Mouse (Mus musculus) kidney, embryonic 14.5 days (tissue): Measurements from ENCODE around the gene Sema5b. TPM values are rescaled to one million over a fixed set of nuclear protein-coding genes. Genes with fewer than 3 reads are reported as not detected.
A peak's percentile ranks its signal among the peaks of the same experiment; 100 is the strongest.

Experiments used
- ATAC-seq: fragments of 200-750 bp; cut with Nextera tagmentation; 2 replicates; pipeline ENCODE4 v1.8.0; 2017; ENCODE audit warnings: moderate number of reproducible peaks, mild to moderate bottlenecking, moderate TSS enrichment, moderate library complexity; ENCODE audit not compliant: low FRiP score, low TSS enrichment
- H3K27ac ChIP-seq: fragments of 300-500 bp; sonication (generic); 2 replicates; pipeline ENCODE4 v1.5.1; 2014; ENCODE audit warnings: low read depth, mild to moderate bottlenecking, low read length, moderate library complexity, mixed read lengths
- H3K27me3 ChIP-seq: fragments of 300-500 bp; sonication (generic); 2 replicates; pipeline ENCODE4 v1.6.1; 2014; ENCODE audit warnings: mild to moderate bottlenecking, low read length; ENCODE audit not compliant: control insufficient read depth, insufficient read depth
- H3K36me3 ChIP-seq: fragments of 300-500 bp; sonication (generic); 2 replicates; pipeline ENCODE4 v1.6.1; 2014; ENCODE audit warnings: low read length, mixed read lengths; ENCODE audit not compliant: control insufficient read depth, insufficient read depth
- H3K4me1 ChIP-seq: fragments of 300-500 bp; sonication (generic); 2 replicates; pipeline ENCODE4 v1.6.1; 2014; ENCODE audit warnings: low read length, mixed read lengths; ENCODE audit not compliant: control insufficient read depth, insufficient read depth
- H3K4me2 ChIP-seq: fragments of 300-500 bp; sonication (generic); replicated peaks from 2 replicates; pipeline ENCODE4 v1.6.1; 2014; ENCODE audit warnings: low read depth, mild to moderate bottlenecking, low read length
- H3K4me3 ChIP-seq: fragments of 300-500 bp; sonication (generic); 2 replicates; pipeline ENCODE4 v1.5.1; 2014; ENCODE audit warnings: mild to moderate bottlenecking, low read length
- H3K9ac ChIP-seq: fragments of 300-500 bp; sonication (generic); 2 replicates; pipeline ENCODE4 v1.6.1; 2014; ENCODE audit warnings: low read depth, mild to moderate bottlenecking, low read length, moderate library complexity
- H3K9me3 ChIP-seq: fragments of 300-500 bp; sonication (generic); 2 replicates; pipeline ENCODE4 v1.6.1; 2016; ENCODE audit warnings: low read length; ENCODE audit not compliant: control insufficient read depth
- WGBS: fragments of 180-500 bp; shearing (Covaris S2); extraction: QIAGEN DNeasy Blood & Tissue Kit; methylation state at CpG from one replicate; pipeline ENCODE4 v1.1.7; 2014; 5-methylcytosine and 5-hydroxymethylcytosine counted together
- polyA plus RNA-seq: library from polyadenylated mRNA; unstranded; fragments of >200 nt; fragmentation: Nextera tagmentation; extraction: Ambion mirVana; gene quantifications from 2 replicates; pipeline ENCODE4 v1.2.1, GENCODE M21; 2014

Gene Sema5b
- polyA plus RNA-seq, 1 experiment from 2014 or later: 8.4 TPM

DNA sequence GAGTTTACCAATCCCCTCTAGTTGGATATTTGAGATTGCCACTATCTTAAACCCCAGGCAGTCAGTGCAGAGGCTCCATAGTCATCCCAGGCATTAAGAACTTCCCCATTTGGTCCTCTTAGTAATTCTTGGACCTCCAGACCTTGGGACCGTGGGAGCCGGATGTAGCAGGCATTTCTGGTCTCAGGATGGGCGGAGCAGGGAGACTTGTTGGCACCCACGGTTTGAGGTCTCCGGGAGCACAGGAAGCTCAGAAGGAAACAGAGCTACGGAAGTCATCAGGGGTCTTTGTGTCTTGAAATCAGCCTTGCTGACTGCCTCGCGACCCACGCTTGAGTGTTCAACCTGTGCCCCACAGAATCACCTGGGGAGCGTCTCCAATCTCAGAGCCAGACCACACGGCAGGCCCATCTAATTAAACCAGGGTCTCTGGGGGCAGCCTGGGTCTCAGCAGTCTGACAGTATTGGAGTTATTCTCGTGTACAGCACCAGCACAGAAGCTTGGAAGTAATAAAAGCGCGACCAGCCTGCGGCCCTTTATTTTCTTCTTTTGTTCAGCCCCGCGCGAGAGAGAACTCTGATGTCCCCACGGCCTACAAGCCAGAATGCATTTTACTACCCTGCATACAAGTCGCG is 24.9 kb upstream of the Sema5b start:
- H3K9ac ChIP-seq: no peak overlapping the region
- H3K27me3 ChIP-seq: no peaks in the 10 kb centered on the region
- ATAC-seq: no peak
- WGBS: 38% methylated on average over 21 of the region's 21 CpGs
- no peak overlapping the region for H3K4me3 ChIP-seq
- no peaks in the 10 kb centered on the region for H3K9me3 ChIP-seq
- peaks cover 15% of the 10 kb centered on the region for H3K4me1 ChIP-seq
- H3K4me2 ChIP-seq: no peak overlapping the region
- H3K36me3 ChIP-seq: no peaks in the 10 kb centered on the region
- 0 out of 2 replicates have a peak overlapping the region, but pooled peaks have one; percentile 17 for H3K27ac ChIP-seq

DNA sequence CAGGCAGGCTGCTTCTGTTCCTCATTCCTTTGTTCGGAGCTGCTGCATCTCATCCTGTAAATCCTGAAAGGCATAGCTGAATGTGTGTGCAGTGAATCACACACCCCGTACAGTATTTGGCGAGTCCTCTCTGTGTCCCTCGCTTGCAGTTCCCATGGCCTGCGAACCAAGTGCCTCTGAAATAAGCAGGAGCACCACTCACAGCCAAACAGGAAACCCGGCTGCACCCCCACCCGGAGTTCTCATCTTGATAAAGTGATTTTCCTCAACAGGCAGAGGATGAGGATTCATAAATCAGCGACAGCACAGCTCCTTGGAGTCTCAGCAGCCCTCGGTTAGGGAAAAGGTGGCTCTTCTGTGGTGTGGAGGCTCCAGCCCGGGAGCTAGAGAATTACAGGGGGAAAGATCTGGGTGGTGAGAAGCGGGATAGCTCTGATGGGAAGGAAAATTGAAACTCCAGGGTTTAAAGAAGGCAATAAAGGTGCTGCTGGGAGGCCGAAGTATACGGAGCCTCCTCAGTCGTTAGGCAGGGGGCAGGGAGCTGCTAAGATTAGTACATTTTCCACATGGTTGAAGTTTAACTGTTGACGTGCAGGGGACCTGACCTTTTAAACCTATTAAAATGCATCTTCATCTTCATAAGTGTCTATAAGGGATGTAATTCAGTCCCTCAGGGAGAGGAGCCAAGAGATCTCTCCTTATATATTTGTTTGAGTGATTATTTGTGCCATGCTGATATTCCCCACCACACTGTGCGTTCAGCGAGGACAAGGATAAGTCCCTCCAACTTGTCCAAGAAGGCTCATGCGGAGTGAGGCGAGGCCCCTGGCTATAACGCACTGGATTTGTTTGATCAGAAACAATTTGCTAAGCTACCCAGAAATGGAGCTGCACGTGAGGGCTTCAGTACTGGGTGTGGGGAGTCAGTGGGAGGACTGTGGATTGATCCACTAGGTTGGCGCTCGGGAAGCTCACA is 22.7 kb upstream of the Sema5b start:
- Histone ChIP-seq H3K36me3 (no peaks in the 10 kb centered on the region), H3K9me3 (no peaks in the 10 kb centered on the region), H3K4me1 (peaks cover 15% of the 10 kb centered on the region), H3K27me3 (no peaks in the 10 kb centered on the region), H3K4me2 (no peak overlapping the region; the same call in 1 of the 2 replicates), H3K9ac (0 out of 2 replicates have a peak overlapping the region, but pooled peaks have one; percentile 14), H3K27ac (peak overlapping the region; percentile 17; the same call in 1 of the 2 replicates), H3K4me3 (no peak overlapping the region)
- ATAC-seq: no peak
- WGBS: 33% methylated on average over 23 of the region's 23 CpGs

DNA sequence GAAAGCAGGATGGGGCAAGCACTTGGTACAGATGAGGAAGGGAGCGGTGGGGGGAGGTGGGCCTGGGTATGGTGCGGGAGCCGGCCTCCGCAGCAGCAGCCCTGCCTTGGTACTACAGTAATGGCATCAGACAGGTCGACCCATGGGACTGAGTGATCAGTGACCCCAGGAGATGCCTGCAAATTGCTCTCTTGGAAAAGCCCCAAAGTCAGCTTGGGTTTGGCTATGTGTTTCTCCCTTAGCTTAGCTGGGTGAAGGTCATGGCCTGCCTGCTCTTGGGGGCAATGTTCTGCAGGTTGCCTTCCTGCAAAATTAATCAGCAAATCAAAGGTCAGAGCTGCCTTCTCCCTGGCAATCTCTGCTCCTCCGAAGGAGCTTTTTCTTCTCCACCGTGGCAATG is 21.7 kb upstream of the Sema5b start:
- no peak overlapping the region for H3K27ac ChIP-seq
- no peak for ATAC-seq
- no peak overlapping the region for H3K4me3 ChIP-seq
- H3K9ac ChIP-seq: no peak overlapping the region
- 33% methylated on average over 7 of the region's 7 CpGs for WGBS
- H3K9me3 ChIP-seq: no peaks in the 10 kb centered on the region
- H3K27me3 ChIP-seq: no peaks in the 10 kb centered on the region
- H3K4me1 ChIP-seq: peaks cover 15% of the 10 kb centered on the region
- no peak overlapping the region for H3K4me2 ChIP-seq
- H3K36me3 ChIP-seq: no peaks in the 10 kb centered on the region

DNA sequence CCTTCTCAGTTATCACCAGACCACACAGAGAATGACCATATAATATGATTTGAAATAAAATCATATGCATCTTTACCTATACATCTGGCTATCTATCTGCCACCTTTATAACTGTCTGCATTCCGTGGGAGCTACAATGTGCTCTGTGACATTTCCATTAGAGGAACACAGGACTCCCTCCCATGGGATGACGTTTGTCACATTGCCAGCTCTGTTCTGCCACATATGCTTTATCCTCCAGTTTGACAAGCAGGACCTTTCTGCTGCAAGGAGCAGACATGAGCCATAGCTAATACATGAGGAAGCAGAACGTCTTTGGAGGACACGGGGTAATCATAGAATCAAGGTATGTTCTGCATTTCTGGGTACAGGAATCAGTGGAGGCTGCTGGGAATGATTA is 16.7 kb upstream of the Sema5b start:
- 69% methylated on average over 4 of the region's 4 CpGs for WGBS
- Histone ChIP-seq H3K27me3 (no peaks in the 10 kb centered on the region), H3K36me3 (no peaks in the 10 kb centered on the region), H3K4me2 (no peak overlapping the region), H3K9me3 (no peaks in the 10 kb centered on the region), H3K4me3 (no peak overlapping the region), H3K27ac (no peak overlapping the region), H3K9ac (no peak overlapping the region), H3K4me1 (no peaks in the 10 kb centered on the region)
- ATAC-seq: no peak

DNA sequence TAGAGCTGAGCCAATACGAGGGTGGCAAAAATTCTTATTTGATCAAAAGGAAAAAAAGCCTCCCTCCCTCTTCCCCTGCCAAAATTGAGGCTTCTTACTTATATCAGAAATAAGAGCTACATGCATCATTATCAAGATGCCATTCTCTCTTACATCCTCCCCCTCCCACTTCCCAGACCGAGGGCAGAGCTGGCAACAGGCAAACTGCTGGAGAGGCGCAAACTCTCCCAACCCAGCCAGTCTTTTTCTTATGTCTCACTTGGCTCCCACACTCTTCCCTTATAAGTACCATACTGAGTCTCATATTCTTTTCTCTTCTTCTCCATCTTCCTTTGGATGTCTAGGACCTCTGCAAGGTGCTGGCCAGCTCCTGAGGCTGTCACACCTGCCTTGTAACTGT is 6.3 kb upstream of the Sema5b start:
- Histone ChIP-seq H3K4me1 (no peaks in the 10 kb centered on the region), H3K4me3 (no peak overlapping the region), H3K4me2 (no peak overlapping the region), H3K27ac (no peak overlapping the region), H3K36me3 (no peaks in the 10 kb centered on the region), H3K9ac (no peak overlapping the region), H3K9me3 (no peaks in the 10 kb centered on the region), H3K27me3 (peaks cover 13% of the 10 kb centered on the region)
- no peak for ATAC-seq
- 71% methylated on average over 3 of the region's 3 CpGs for WGBS

DNA sequence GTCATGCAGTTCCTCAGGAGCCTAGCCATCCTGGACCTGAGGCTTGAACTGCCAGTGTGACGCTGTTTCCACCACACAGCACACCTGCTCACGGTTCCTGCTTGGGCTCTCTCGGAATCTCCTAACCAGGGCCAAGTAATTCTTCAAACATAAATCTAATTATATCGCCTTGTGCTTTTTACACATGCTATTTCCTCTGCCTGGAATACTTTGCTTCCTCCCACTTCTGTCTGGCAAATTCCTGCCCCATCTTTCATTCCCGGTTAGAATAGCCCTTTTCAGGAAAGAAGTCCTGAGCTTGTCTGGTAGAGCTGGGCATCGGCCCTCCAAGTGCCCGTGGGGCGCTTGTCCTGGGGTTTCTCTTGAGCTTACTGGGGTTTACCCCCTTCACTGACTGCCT is 3.3 kb upstream of the Sema5b start:
- Histone ChIP-seq H3K36me3 (no peaks in the 10 kb centered on the region), H3K4me2 (no peak overlapping the region), H3K27ac (no peak overlapping the region), H3K9ac (no peak overlapping the region), H3K9me3 (no peaks in the 10 kb centered on the region), H3K4me3 (no peak overlapping the region), H3K4me1 (peaks cover 7% of the 10 kb centered on the region; the same call in 1 of the 2 replicates), H3K27me3 (peaks cover 27% of the 10 kb centered on the region)
- WGBS: 62% methylated on average over 8 of the region's 8 CpGs
- no peak for ATAC-seq

DNA sequence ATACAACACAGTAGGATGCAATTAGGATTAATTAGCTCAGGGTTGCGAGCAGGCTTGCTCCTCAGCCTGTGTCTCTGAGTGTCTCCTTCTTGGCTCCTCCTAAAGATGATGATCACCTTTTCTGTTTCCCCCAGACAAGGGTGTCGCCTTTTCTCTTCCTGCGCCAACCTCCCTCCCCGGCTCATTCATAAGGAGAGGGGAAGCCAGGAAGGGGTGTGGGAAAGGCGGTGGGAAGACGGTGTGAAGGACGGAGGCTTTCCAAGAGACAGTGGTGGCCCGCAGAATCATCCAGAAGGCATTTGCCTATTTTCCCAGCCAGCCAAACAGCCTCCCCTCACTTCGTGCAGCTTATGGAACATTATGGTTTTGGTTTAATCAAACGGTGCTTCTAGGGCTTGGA is 1.9 kb upstream of the Sema5b start:
- H3K27ac ChIP-seq: no peak overlapping the region
- no peak overlapping the region for H3K4me3 ChIP-seq
- no peaks in the 10 kb centered on the region for H3K36me3 ChIP-seq
- peaks cover 7% of the 10 kb centered on the region; the same call in 1 of the 2 replicates for H3K4me1 ChIP-seq
- WGBS: 58% methylated on average over 10 of the region's 10 CpGs
- H3K27me3 ChIP-seq: peaks cover 30% of the 10 kb centered on the region
- no peak overlapping the region for H3K9ac ChIP-seq
- H3K9me3 ChIP-seq: no peaks in the 10 kb centered on the region
- no peak for ATAC-seq
- H3K4me2 ChIP-seq: no peak overlapping the region

DNA sequence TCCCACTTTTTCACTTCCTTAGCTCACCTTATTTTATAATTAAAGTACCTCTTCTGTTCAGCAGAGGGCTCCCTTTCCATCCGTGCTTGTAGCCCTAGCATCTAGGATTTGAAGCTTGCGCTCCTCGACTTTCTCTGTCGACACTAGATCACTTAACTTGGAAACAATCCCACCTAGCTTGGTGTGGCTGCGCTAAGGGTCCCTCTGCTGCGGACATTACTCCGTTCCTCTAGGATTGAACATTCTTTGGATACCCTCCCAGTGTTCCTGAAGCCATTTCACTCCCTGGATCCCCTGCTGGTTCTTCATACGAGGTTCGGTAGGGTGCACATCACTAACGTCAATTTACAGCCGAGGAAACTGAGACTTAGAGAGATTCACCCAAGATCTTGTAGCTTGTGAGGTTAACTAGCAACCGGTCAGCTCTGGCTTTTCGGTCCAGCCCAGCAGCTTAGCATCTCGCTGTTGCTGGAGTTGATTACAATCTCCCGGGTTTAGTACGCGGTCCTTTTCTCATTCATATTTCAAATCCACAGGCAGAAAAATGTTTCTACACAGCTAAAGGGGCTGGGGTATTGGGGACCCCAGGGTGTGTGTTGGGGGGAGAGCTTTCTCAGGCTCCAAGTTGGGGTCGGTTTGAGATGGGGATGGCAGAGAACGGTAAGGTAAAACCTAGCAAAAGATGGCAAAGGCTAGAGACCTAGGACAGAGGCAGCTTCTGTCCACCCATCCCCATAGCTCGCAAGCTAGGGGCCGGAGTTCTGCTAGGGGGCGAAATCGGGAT is 420 bp upstream of the Sema5b start:
- peaks cover 32% of the 10 kb centered on the region for H3K27me3 ChIP-seq
- H3K9me3 ChIP-seq: no peaks in the 10 kb centered on the region
- H3K9ac ChIP-seq: 0 out of 2 replicates have a peak overlapping the region, but pooled peaks have one; percentile 28
- H3K4me3 ChIP-seq: peak overlapping the region; percentile 62
- WGBS: 1% methylated on average over 23 of the region's 23 CpGs
- no peaks in the 10 kb centered on the region for H3K36me3 ChIP-seq
- H3K4me1 ChIP-seq: peaks cover 7% of the 10 kb centered on the region; the same call in 1 of the 2 replicates
- peak overlapping the region; percentile 94 for H3K4me2 ChIP-seq
- H3K27ac ChIP-seq: no peak overlapping the region
- 0 out of 2 replicates have a peak, but pooled peaks have one; percentile 12 for ATAC-seq
